Mouse (Mus musculus) cerebellum, postnatal 10 days (tissue): Measurements from ENCODE around the gene Sumo1.
"Not testable (repeated sequence)": the region's sequence is repeated elsewhere in the genome, so short reads cannot be mapped to it uniquely, and the experiment has no call there.

ENCODE experiments used
- DNase-seq, 2 experiments: peaks; one replicate each; pipeline ENCODE4 v3.0.0; 2021; ENCODE audit warnings: mixed read lengths in 2 of 2

The Sumo1 gene

DNA sequence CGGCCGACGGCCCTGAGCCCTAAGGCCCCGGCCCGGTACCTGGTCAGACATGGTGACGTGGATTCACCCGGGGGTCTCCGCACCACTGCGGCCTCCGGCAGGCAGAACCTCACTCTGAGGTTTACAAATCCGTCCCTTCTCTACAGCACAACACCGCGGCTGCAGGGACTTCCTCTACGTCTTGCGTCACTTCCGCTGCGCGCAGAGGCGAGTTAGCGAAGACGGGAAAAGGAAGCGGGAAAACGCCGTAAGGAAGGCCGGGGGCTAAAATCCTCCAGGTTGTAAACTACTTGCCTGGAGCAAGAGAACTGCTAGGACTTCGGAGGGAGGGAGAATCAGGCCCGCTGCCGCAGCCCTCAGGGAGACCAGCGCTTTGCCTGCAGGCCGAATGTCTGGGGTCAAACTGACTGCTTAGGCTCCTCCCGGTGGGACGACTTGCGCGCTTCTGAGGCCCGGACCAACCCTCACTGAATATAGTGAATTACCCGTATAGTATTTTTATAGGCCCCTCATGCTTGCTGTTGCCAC, at the start of gene Sumo1:
Sumo1 (minus strand) TSS at position 194 of the 528 bp plus-strand sequence.
- DNase-seq, result peak; percentile 92

DNA sequence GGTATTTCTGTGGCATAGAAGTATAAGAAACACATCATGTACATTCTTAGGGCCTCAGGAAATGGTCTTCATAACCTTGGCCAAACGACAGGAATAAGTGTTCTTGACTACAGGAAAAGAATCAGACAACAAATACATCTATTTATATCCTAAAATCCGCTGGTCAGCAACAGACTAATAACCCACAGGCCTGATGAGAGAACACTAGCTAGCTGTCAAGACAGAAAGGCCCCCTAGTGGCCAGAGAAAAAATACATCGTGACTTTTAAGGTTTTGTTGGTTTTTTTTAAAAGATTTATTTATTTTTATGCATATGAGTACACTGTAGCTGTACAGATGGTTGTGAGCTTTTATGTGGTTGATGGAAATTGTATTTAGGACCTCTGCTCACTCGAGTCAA, 49.3 kb upstream of the Sumo1 start:
- DNase-seq, result peak; percentile 36 to 65

DNA sequence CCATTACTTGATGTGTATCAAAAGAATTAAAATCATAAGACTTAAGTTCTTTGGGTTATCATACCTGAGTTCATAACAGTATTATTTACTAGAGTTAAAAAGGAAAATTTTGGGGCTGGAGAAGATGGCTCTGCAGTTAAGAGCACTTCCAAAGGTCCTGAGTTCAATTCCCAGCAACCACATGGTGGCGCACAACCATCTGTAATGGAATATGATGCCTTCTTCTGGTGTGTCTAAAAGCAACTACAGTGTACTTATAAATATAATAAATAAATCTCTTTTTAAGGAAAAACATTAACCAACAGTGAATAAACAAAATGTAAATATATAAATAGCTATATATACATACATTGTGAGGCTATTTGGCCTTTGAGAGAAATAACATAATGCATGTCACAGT, 31.1 kb upstream of the Sumo1 start:
- DNase-seq, result peak; percentile 17 to 32

DNA sequence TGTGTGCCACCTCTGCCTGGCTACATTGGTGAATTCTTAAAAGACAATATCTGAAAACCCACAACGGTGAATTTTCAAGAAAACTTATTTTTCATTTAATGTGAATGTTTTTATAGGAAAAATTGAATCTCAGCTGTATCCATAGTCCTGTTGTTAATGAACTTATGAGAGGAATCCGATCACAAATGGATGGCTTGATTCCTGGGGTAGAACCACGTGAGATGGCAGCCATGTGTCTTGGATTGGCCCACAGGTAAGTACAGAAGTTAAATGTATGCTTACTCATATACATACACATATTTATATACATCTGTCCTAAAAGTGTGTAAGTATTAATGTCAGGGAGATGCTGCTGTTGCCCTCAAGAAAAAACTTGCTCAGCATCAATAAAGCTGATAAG, 27.6 kb upstream of the Sumo1 start:
- no peak for DNase-seq

DNA sequence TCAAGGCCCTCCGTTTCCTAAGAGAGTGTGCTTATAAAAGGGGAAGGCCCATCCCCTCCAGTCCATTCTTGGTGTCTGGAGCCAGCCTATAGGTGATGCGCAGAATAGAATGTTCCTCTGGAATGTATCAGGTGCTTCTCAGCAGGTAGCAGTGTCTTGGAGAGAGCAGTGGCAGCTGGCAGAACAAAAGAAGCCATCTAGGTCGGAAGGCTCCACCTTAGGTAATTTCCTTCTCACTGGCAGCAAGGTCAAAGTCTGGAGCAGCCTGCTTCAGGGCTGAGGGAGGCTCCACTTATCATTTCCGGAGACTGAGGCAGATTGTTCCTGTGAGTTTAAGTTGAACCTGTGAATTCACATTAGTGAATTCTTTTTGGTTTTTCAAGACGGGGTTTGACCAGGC, 27.1 kb upstream of the Sumo1 start:
- DNase-seq, result no peak

DNA sequence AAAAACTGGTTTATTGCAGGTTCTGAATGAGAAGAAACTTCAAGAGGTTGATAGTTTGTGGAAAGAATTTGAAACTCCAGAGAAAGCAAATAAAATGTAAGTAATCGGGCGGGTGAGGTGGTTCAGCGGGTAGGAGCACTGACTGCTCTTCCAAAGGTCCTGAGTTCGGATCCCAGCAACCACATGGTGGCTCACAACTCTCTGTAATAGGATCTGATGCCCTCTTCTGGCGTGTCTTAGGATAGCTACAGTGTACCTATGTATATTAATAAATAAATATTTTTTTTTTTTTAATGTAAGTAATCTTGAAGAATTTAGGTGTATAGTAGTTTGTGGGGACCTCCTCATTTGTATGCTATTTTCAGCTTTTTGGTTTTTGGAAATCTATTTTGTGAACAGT, 19.8 kb upstream of the Sumo1 start:
- DNase-seq, result no peak

DNA sequence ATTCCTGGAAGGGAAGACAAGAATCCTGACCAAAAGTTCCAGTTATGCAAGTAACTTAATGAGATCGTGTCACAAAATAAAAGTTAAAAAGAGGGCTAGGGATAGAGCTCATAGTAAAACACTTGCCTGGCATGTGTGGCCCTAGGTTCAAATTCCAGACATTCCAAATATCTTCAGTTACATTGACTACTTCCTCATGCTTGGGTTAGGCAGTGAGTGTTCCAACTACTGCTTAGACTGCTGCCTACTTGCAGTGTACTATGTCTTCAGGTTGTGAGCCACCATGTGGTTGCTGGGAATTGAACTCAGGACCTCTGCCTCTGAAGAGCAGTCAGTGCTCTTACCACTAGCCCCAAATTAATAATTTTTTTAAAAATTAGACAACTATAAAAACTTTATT, 16.9 kb upstream of the Sumo1 start:
- DNase-seq, result no peak

DNA sequence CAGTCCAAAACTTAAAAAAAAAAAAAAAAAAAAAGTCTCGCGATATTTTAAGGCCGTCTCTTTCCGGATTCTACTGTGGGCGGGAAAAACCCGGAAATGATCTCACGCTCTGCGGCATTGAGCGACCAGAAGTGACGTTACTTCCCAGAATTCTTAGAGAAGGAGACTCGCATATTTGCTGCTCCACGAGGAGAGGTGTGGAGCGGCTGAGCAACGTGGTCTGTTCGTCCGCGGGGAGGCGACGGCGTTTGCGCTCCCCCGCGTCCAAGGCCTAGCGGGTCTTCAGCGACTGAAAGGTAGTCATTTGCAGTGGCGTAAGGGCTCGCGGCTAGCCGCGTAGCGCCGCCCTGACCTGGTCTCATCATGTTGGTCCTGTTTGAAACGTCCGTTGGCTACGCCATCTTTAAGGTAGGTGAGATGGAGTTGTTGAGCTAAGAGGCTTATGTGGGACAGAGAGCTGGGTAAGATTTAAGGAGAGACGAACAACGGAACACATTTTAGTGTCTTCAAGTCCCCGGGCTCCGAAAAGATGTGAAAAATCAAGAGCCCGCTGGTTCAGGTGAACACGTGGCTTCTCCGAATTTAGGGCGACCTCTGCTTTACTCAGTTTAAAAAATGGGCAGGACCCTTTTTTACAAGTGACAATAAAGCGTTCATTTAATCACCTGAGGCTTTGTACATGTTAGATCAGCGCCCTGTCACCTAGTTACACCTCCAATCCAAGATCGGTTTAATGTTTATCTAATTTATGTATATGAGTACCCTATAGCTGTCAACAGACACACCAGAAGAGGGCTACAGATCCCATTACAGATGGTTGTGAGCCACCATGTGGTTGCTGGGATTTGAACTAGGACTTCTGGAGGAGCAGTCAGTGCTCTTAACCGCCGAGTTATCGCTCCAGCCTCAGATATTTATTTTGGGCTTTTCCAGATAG, 14.5 kb upstream of the Sumo1 start, which contains the start of gene Nop58:
Nop58 (plus strand) TSS at position 153 of the 937 bp plus-strand sequence.
- peak; percentile 91 to 92 for DNase-seq

DNA sequence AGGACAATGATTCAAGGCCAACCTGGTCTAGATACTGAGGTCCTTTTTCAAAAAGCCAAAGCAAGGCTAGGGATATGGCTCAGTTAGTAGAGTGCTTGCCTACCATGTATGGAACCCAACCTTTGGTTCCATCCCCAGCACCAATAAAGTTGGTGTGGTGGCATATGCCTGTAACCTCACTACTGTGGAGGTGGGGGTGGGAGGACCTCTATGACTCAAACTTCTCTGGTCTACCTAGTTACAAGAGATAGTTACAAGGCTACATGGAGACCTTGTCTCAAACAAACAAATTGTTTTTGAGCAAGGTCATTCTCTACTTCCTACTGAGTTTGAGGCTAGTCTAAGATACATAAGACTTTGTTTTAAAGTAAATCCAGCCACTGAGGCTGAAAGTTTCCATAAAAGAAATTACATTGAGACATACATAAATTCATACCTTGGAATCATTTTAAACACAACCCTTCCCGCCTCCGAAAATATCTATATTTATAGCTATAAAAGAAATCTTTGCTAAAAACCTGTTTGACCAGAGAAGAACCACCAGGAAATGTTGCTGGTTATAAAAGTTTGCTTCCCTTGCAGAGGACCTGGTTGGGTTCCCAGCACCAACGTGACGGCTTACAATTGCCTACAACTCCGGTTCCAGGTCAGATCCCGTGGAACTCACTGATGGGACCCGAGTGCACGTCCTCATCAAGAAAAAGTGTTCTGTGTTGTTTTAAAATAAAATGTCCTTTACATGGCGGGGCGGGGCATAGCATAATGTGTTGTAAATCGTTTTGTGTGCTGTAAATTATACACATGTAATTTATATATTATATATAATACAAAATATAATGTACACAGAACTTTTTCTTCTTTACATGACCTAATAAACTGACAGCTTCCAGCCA, 13.5 kb upstream of the Sumo1 start:
- DNase-seq, result peak; percentile 34 to 40

DNA sequence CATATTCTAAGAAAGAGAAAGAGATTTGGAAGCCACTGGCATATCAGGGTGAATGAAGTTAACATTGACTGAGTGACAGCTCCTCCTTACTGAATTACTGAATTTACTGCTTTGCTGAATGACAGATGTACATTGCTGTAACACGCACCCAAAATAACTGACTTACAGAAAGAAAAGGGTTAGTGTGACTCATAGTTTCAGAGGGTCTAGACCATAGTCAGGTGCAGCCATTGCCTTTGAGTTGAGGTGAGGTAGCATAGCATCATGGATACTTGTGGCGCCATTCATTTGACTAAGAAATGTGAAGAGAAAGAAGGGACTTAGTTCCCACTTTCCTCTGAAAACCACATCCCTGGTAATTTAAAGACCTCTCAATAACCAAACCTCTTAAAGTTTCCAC, 3.0 kb upstream of the Sumo1 start:
- no peak for DNase-seq

DNA sequence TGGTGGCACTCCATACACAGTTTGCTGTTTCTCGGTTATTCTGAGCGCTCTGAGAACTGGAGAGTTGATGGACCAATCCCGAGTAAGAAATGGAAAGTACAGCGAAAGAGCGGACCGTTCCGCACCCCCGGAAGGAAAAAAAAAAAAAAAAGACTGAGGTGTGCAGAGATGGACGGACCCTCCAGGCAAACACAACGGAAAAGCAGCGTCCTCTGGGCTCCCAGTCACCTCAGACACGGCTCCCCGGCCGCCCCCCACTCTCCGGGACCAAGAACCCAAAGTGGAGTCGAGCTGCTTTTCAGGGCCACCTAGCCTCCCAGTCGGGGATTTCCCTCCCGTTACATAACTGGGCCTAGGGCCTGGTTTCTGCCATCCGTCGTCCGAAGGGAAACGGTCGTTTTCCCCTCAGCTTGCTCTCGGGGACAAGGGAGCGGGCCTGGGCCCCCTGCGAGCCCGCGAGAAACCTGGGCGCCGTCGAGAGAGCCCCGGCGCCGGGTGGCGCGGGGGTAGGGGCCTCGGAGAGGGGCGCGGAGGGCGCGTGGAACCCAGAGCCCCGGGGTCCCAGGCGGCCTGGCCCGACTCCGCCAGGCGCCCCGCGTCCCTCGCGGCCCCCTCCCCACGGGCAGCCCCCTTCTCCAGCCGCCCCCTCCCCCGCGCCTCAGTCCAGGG, 538 bp downstream of the Sumo1 start:
- DNase-seq, result no peak

DNA sequence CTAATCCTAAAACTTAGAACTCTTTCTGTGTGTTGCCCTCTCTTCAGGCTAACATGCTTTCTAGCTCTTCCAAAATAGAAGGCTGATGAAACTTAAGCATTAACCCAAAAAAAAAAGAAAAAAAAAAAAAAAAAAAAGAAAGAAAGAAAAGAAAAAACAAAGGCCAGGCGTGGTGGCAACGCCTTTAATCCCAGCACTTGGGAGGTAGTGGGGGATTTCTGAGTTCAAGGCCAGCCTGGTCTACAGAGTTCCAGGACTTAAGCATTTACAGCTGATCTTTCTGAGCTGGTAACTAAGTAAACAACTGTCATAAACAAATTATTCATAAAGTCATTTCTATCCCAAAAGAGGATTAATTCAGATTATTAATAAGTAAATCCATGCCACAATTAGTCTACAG, 1.8 kb downstream of the Sumo1 start:
- no peak for DNase-seq

DNA sequence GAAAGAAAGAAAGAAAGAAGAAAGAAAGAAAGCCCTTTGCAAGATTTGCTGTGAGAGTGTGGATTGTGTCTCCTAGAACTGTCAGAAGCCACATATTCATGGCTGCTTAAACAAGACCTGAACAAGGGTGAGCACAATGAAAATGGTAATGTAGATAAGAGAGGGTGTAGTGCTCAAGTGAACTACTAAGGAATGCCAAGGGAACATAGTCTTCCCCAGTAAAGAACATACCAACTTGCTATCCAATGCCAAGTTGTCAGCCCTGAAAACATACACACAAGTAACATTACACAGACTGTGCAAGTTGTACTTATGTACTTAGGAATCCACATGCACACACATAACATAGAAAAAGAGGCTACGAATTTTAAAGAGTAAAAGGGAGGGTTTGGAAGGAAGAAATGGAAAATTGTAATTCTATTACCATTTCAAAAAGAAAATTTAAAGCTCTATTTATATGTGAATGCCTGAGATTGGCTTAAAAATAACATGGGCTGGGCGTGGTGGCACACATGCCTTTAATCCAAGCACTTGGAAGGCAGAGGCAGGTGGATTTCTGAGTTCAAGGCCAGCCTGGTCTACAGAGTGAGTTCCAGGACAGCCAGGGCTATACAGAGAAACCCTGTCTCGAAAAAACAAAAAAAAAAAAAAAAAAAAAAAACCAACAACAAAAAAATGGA, 7.0 kb downstream of the Sumo1 start:
- DNase-seq, result no peak

DNA sequence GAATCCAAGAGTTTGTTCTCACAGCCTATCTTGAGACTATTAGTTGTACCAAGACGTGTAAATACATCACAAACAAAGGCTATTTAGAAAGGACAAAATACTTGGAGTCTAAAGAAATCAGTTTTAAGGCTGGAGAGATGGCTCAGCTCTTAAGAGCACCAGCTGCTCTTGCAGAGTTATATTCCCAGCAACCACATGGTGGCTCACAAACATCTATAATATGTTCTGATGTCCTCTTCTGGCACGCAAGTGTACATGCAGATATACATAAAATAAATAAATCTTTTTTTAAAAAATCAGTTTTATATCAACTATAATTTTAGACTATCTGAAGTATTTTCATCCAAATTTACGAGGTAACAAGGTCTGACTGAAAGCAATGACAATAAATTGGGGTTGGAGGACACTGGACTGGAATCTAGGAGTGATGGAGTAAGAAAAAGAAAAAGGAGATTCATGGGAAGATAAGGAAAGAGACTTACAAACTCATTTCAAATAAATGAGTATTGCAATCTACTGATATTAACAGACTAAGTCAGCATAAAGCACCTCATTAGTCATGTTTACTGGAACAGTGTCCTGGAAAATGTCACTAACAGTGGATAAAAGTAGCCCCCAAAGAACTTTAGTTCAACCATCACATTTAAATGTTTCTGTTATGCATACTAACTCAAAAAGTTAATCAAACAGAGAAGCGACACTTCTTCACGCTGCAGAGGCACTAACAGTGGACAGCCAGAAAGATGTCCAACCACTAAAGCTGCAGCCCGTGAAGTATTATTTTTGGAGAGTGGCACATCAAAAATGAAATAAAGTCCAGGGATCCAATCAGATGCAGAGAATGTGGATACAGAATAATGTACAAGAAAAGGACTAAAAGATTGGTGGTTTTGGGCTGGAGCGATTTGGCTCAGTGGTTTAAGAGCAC, 14.1 kb downstream of the Sumo1 start:
- no peak for DNase-seq

DNA sequence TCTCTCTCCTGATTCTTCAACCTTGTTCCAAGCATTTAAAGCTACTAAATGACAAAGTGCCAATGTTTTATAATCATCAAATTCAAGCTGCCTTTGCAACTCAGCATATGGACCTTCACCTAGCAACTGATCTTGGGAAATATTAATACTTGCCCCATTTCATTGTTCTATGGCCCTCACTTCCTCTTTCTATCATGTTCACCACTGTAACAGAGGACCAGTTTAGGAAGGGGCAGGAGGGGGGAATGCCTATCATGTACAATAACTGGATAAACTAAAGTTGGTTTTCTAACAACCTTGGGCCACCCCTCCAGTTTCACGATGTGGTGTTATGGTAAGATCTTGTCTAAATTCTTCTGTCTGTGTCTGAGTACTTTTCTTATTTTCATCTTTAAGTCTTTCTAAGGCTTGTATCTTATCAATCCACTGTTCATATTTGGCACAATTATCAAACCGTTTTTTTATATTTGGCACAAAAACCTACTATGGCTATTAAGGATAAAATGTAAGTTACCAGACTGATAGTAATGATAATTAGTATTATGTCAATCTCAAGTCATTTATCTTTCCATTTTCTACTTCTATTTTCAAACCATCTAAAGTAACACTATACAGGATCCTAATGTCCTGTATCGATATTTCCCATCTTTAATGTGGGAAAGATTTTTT, 17.3 kb downstream of the Sumo1 start:
- DNase-seq, result no peak

DNA sequence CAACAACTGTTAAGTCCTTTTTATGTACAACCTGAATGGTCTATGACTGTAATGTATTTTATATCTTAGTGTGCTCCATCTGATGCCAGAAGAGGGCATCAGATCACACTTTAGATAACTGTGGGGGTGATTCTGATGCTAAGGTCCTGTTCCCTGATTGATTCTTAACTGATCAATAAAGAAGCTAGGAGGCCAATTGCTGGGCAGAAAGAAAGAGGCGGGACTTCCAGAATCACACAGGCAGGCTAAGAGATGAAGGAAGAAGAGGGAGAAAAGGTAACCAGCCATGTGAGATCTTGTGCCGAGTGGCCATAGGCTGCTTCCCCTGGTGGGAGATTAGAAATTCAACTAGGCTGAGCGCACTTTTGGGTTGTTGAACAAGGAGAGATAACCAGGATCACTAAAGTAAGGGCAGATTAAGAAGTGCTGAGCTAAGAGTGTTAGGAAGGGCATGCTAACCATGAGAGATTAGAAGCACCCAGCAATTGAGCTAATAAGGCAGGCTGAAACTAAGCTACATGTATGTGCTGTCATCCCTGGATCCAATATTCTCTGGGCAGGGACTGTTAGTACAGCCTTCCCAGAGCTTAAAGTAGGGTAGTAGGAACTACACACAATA, 19.3 kb downstream of the Sumo1 start:
- DNase-seq, result no peak

DNA sequence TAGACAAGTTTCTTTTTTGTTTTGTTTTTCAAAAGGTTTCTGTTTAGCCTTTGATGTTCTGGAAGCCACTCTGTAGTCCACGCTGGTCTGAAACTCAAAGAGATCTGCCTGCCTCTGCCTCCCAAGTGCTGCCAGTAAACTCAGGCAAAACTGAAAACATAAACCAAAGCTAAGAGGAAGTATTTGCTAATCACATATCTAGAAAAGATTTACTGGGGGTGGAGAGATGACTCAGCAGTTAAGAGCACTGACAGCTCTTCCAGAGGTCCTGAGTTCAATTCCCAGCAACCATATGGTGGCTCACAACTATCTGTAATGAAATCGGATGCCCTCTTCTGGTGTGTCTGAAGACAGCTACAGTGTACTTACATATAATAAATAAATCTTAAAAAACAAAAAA, 24.1 kb downstream of the Sumo1 start:
- DNase-seq, result not testable (repeated sequence)

DNA sequence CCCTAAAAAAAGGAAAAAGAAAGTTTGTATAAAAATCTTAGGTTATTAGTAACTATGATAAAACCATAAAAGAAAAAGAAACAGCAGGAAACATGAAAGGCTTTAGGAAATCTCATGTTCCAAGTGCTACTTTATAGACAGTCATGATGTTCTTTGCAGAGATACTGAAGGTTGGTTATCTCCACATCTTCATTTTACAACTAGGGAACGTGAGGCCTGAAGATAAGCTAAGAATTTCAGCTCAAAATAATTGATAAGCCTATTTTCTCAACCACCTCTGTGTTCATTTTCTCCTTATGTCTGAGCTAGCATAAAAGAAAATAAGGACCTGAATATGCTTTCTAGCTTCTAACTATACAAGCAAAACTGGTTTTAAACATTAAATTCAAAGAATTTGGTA, 28.1 kb downstream of the Sumo1 start:
- DNase-seq, result no peak

DNA sequence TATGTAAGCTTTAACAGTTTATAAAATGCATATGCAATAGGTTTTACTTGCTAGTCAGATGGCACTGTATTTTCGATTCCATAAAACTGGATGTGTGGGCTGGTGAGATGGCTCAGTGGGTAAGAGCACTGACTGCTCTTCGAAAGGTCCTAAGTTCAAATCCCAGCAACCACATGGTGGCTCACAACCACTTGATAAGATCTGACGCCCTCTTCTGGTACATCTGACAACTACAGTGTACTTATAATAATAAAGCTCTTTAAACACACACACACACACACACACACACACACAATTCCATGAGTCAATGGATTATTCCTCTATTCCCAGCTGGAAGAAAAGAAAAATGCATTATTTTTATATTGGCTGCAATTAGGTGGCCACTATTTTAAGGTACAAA, 32.3 kb downstream of the Sumo1 start:
- DNase-seq, result no peak

DNA sequence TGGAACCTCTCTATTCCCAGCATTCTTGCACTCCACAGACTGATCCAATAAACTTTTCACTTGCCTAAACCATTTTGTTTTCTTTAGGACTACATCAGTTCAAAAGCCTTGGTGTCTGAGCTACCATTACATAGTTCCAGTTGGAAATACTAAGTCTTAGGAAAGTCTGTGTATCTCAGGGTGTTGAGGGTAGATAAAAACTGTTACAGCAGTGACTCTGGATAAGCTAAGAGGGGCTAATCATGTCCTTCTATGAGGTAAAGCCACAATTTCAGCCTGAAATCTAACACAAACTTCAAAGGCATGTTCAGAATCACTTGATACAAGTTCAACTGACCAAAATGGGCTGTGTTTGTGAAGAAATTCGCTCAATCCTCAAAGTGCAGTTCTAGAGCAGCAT, 34.3 kb downstream of the Sumo1 start:
- no peak for DNase-seq
